Mouse (Mus musculus) lung, embryonic 16.5 days (tissue): ENCODE results near the gene Fev. TPM values are rescaled to one million over a fixed set of nuclear protein-coding genes. Genes with fewer than 3 reads are reported as not detected.

Experiments
- ATAC-seq: fragments of 200-750 bp; cut with Nextera tagmentation; 2 replicates; pipeline ENCODE4 v1.8.0; 2017; ENCODE audit warnings: low read depth, mild to moderate bottlenecking, moderate library complexity
- H3K27ac ChIP-seq: fragments of 300-500 bp; sonication (generic); 2 replicates; pipeline ENCODE4 v1.5.1; 2014; ENCODE audit warnings: mild to moderate bottlenecking, control low read depth, low read length
- H3K27me3 ChIP-seq: fragments of 300-500 bp; sonication (generic); 2 replicates; pipeline ENCODE4 v1.6.1; 2014; ENCODE audit warnings: low read depth, low read length, mixed read lengths; ENCODE audit not compliant: control insufficient read depth, insufficient read depth
- H3K36me3 ChIP-seq: fragments of 300-500 bp; sonication (generic); 2 replicates; pipeline ENCODE4 v1.6.1; 2014; ENCODE audit warnings: low read length; ENCODE audit not compliant: control insufficient read depth, insufficient read depth
- H3K4me1 ChIP-seq: fragments of 300-500 bp; sonication (generic); replicated peaks from 2 replicates; pipeline ENCODE4 v1.6.1; 2014; ENCODE audit warnings: low read length, mixed read lengths; ENCODE audit not compliant: control insufficient read depth, insufficient read depth
- H3K4me2 ChIP-seq: fragments of 300-500 bp; sonication (generic); 2 replicates; pipeline ENCODE4 v1.6.1; 2014; ENCODE audit warnings: low read depth, low read length, control low read depth
- H3K4me3 ChIP-seq: fragments of 300-500 bp; sonication (generic); 2 replicates; pipeline ENCODE4 v1.5.1; 2014; ENCODE audit warnings: mild to moderate bottlenecking, low read length, control low read depth
- H3K9ac ChIP-seq: fragments of 300-500 bp; sonication (generic); 2 replicates; pipeline ENCODE4 v1.6.1; 2014; ENCODE audit warnings: low read length, control low read depth
- H3K9me3 ChIP-seq: fragments of 300-500 bp; sonication (generic); 2 replicates; pipeline ENCODE4 v1.6.1; 2016; ENCODE audit warnings: low read length; ENCODE audit not compliant: control insufficient read depth
- WGBS: fragments of 180-500 bp; shearing (Covaris S2); extraction: QIAGEN DNeasy Blood & Tissue Kit; methylation state at CpG from one replicate; pipeline ENCODE4 v1.1.7; 2014; 5-methylcytosine and 5-hydroxymethylcytosine counted together
- polyA plus RNA-seq: library from polyadenylated mRNA; unstranded; fragments of >200 nt; fragmentation: Nextera tagmentation; extraction: Ambion mirVana; gene quantifications from 2 replicates; pipeline ENCODE4 v1.2.1, GENCODE M21; 2015

The Fev gene
- polyA plus RNA-seq, 1 experiment from 2014 or later: not detected

DNA sequence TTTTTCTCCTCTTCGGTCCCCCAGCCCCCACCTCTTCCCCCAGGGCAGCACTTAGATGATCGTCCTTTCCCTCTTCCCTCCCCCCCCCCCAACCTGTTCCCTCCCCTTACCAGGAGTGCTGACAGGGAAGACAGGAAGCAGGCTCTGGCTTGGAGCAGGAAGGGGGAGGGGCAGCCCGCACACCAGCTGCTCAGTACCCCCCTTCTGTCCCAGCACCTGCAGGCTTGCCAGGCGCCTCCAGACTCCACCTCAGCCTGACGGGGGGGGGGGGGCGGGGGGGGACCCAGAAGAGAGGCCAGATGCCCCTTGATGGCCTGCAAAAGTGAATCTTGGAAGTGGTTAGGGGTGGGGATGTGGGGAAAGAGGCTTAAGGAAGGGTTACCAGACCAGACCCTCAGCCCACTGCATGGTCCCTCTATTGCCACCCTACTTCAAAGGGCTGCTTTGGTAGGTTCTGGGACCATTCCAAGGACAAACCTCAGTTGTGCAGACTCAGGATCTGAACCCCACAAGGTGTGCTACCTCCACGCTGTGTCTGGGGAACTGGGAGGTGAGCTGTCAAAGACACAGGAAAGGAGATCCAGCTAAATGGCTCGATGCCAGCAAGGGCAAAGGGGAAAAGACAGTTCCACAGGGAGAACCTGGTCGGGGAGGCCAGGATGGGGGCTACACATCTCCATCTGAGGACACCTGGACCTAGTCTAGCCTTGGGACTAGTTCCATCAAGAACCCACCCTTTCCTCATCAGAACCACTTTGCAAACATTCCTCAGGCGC, 13.6 kb upstream of the Fev start:
- no peak for ATAC-seq
- H3K27me3 ChIP-seq: peaks cover 61% of the 10 kb centered on the region
- 8% methylated on average over 7 of the region's 10 CpGs for WGBS

DNA sequence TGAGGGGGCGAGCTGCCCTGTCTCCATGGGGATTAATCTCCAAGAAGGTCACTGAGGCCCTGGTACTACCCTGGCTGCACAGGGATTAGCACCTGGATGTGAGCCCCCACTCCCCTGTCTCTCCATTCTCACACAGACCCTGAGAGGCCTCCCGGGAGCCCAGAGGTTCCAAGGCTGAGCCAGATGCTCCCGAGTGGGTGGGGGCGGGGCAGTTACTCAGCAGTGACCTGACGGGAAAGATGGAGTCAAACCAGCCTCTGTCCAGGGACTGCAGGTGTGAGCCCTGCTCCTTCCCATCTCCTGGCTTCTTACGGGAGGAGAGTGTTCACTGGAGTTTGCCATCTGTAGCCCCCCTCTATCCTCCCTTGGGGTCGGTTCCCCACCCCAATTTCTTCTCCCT, 12.8 kb upstream of the Fev start:
- H3K4me2 ChIP-seq: no peak overlapping the region
- WGBS: 1% methylated on average over 7 of the region's 7 CpGs
- H3K4me1 ChIP-seq: 0 out of 2 replicates have a peak, but pooled peaks cover 3% of the 10 kb centered on the region
- no peaks in the 10 kb centered on the region for H3K36me3 ChIP-seq
- H3K27ac ChIP-seq: no peak overlapping the region
- ATAC-seq: no peak
- no peak overlapping the region for H3K9ac ChIP-seq
- H3K9me3 ChIP-seq: no peaks in the 10 kb centered on the region
- peaks cover 69% of the 10 kb centered on the region for H3K27me3 ChIP-seq
- H3K4me3 ChIP-seq: no peak overlapping the region

More for the DNA sequence above, 13.6 kb upstream of the Fev start:
- 0 out of 2 replicates have a peak, but pooled peaks cover 3% of the 10 kb centered on the region for H3K4me1 ChIP-seq
- H3K27ac ChIP-seq: no peak overlapping the region
- H3K36me3 ChIP-seq: no peaks in the 10 kb centered on the region
- no peak overlapping the region for H3K9ac ChIP-seq
- H3K4me2 ChIP-seq: no peak overlapping the region
- H3K9me3 ChIP-seq: no peaks in the 10 kb centered on the region
- no peak overlapping the region for H3K4me3 ChIP-seq

DNA sequence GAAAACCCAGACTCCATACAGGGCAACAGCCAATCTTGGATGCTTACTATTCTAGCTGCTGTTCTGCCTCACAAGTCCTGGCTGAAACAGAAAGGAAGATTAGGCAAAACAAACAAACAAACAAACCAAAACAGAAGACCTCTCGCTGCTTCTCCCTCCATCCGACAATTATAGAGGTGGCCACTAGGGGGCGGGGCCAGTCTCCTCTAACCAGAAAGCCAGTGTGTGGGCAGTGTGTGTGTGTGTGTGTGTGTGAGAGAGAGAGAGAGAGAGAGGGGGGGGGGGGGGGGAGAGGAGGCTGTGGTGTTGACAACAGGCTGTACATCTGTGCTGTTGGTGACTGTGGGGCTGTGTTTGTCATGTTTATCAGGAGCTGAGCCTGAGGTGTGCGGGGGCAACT, 9.7 kb upstream of the Fev start:
- Histone ChIP-seq H3K9me3 (no peaks in the 10 kb centered on the region), H3K36me3 (no peaks in the 10 kb centered on the region), H3K9ac (no peak overlapping the region), H3K27ac (no peak overlapping the region), H3K4me1 (0 out of 2 replicates have a peak, but pooled peaks cover 3% of the 10 kb centered on the region), H3K4me3 (no peak overlapping the region), H3K4me2 (no peak overlapping the region), H3K27me3 (peaks cover 73% of the 10 kb centered on the region)
- ATAC-seq: no peak
- WGBS: 19% methylated on average over 4 of the region's 4 CpGs

DNA sequence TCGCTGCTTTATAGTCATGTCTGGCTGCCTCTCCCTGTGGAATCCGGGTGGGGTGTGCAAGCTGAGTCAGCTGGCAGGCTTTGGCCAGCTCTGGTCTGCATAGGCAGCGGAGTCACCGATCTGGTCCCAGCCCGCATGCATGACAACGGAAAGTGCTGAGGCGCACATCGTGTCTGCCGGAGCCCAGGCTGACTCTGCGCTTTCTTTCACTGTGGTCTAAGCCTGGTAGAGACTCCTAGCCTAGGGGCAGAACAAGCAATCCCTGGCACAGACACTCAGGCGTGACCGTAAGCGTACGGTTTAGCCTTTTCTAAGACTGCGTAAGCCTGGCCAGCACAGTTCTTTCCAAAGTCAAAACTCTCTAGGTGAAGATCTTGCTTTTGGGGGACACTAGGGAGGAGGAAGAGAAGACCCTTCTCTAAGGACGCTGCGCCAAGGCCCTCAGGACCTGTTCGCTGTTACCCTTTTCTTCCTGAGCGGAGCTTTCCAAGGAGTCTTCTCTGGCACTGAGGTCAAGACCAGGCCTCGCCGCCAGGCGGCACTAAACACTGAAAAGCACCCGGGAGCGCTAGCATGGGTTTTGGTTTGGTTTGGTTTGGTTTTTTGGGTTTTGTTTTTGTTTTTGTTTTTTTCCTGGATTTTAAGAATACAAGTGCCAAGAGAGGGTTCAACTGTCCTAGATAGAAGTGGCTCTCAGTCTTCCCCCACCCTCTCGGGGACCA, 8.1 kb upstream of the Fev start, which contains the start of gene Cryba2:
Gene Cryba2 (minus strand): TSS at position 10 of the 722 bp plus-strand sequence.
- ATAC-seq: no peak
- Histone ChIP-seq H3K4me3 (no peak within 1 kb of the TSS), H3K36me3 (no peaks in the 10 kb centered on the region), H3K4me2 (no peak within 1 kb of the TSS), H3K27me3 (peaks cover 65% of the 10 kb centered on the region), H3K4me1 (no peaks in the 10 kb centered on the region), H3K9ac (no peak within 1 kb of the TSS), H3K27ac (no peak within 1 kb of the TSS), H3K9me3 (no peaks in the 10 kb centered on the region)
- WGBS: 6% methylated on average over 25 of the region's 25 CpGs

DNA sequence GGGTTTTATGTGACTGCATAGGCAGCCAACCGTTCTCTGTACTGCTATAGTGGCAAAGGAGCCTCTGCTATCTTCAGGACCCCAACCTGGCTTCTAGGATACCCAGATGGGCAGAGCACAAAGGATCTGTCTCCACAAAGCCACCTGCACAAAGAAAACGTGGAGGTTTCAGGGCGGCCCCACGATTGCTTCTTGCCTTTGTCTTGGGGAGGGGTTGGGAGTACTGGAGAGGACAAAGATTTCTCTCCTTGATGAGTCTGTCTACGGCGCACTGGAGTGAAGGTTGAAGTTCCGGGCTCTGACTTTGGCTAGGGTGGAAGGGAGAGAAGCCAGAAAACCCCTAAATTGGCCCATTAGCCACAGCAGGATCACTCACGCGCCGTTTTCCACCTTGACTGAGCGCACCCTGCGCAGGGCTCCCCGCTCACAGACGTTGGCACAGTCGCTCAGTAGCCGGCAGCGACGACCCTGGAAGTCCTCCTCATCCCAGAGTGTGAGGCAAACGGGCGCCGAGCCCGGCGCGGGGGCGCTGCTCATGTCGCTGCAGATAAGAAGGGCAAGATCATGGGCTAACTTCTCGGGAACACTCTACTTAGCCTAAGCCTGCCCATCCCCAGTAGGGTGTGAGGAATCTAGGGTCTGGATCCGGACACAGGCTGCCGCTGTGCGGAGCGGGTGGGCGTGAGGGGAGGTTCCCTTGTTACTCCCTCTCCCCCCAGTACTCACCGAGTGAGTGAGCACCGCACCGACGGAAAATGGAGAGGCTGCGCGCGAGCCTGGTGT, 7.3 kb upstream of the Fev start:
- Histone ChIP-seq H3K9me3 (no peaks in the 10 kb centered on the region), H3K27ac (no peak overlapping the region), H3K4me2 (no peak overlapping the region), H3K36me3 (no peaks in the 10 kb centered on the region), H3K4me3 (no peak overlapping the region), H3K4me1 (no peaks in the 10 kb centered on the region), H3K9ac (no peak overlapping the region), H3K27me3 (peaks cover 65% of the 10 kb centered on the region)
- 3% methylated on average over 39 of the region's 39 CpGs for WGBS
- no peak for ATAC-seq

DNA sequence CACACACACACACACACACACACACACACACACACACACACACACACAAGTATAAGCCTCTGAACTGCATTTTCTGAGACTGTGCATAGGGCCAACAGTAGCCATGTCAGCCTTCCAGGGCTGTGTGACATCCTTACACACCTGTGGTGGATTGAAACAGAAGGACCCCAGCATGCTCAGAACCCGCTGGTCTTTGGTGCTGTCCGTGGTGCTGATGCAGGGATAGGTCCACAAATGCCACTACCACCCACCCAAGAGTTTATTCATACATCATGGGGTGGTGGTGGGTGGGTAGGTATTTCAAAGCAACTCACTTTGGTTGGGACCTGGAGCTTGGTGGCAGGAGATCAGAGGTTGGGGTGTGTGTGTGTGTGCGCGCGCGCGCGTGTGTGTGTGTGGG, 6.3 kb upstream of the Fev start:
- H3K4me1 ChIP-seq: no peaks in the 10 kb centered on the region
- 0% methylated on average over 2 of the region's 8 CpGs for WGBS
- peaks cover 69% of the 10 kb centered on the region for H3K27me3 ChIP-seq

DNA sequence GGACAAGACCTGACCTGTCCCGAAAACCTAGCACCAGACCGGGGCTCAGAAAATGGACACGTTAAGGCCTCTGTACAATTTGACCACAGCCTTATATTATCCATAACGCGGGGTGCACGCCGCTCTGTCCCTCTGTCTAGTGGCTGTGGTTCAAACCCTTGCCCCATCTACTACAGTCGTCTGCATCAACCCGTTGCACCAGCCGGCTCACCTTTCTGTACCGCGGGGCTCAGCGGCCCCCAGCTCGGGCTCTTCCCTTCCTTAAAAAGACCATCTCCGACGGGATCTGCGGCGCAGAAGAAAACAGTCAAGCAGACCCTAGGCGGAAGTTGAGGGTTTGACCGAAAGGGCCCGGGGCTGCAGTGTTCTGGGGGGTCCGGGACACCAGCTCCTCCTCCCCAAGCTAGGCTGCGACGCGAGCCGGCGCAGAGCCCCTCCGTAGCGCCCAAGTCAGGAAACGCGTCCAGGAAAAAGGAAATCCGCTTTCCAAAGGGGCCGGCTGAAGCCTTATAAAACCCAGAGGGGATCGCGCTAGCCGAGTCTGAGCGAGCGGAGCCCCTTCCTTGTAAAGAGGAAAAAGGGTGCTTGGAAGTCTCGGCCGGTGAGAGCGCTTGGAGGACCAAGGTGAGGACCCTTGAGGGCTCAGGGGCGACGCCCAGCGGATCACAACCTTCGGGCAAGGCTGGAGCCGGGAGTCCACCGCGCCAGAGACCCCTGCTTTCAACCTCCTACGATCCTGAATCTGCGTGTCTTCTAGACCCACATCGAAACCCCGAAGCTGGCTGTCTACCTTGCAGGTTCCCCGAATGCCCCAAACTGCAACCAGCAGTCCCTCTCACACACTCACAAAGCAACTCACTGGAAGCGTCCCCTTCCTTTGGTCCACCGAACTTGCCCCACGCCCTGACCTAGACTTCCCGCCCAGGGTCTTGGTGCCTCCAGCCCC, 750 bp downstream of the Fev start:
- 1% methylated on average over 57 of the region's 57 CpGs for WGBS
- ATAC-seq: no peak
- no peak overlapping the region for H3K9ac ChIP-seq

More for the DNA sequence above, 6.3 kb upstream of the Fev start:
- no peak for ATAC-seq
- no peak overlapping the region for H3K27ac ChIP-seq
- no peak overlapping the region for H3K4me3 ChIP-seq
- no peak overlapping the region for H3K4me2 ChIP-seq
- no peaks in the 10 kb centered on the region for H3K9me3 ChIP-seq
- H3K36me3 ChIP-seq: no peaks in the 10 kb centered on the region
- no peak overlapping the region for H3K9ac ChIP-seq

DNA sequence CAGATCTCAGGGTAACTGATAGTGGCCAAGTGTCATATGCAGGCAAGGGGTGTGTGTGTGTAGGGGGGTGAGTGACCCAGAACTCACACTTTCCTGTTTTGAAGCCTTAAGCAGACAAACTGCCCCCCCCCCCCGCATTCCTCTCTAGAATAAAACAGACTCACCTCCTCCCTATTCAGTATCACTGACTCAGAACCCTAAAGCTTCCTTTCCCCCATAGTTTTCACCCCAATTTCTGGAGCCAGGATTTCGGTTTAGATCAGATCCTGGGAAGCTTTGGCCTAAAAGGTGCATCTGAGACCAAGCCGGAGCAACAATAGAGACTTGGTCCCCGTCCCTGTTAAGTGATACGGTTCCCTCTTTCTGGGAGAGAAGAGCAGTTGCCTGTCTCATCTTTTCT, 1.8 kb downstream of the Fev start:
- Histone ChIP-seq H3K4me1 (peaks cover 16% of the 10 kb centered on the region), H3K4me3 (no peak overlapping the region), H3K36me3 (no peaks in the 10 kb centered on the region), H3K9ac (no peak overlapping the region), H3K9me3 (no peaks in the 10 kb centered on the region), H3K4me2 (no peak overlapping the region), H3K27ac (no peak overlapping the region), H3K27me3 (peaks cover 77% of the 10 kb centered on the region)
- WGBS: 7% methylated on average over 5 of the region's 5 CpGs
- ATAC-seq: no peak

More for the DNA sequence above, 750 bp downstream of the Fev start:
- Histone ChIP-seq H3K27me3 (peaks cover 74% of the 10 kb centered on the region), H3K27ac (no peak overlapping the region), H3K36me3 (no peaks in the 10 kb centered on the region), H3K4me1 (peaks cover 16% of the 10 kb centered on the region), H3K9me3 (no peaks in the 10 kb centered on the region), H3K4me3 (peak overlapping the region; percentile 15), H3K4me2 (peak overlapping the region; percentile 32)
